Mouse (Mus musculus) layer of hippocampus, adult 2 months (tissue): ENCODE data around the gene Jpt2. TPM values are rescaled to one million over a fixed set of nuclear protein-coding genes. Genes with fewer than 3 reads are reported as not detected.
A peak's percentile ranks its signal among the peaks of the same experiment; 100 is the strongest.

Experiments
- DNase-seq, 2 experiments: peaks; one replicate each; pipeline ENCODE4 v3.0.0; 2022; ENCODE audit warnings: low spot score in 2 of 2
- H3K27ac ChIP-seq: fragments of 200-600 bp; 2 replicates; pipeline ENCODE4 v1.8.1; 2022
- H3K4me3 ChIP-seq: fragments of 200-600 bp; 2 replicates; pipeline ENCODE4 v1.8.1; 2022; ENCODE audit warnings: mild to moderate bottlenecking
- CTCF ChIP-seq: fragments of 200-600 bp; conservative IDR thresholded peaks from 2 replicates; pipeline ENCODE4 v1.8.1; 2022; ENCODE audit warnings: antibody characterized with exemption, mild to moderate bottlenecking, moderate library complexity
- total RNA-seq, 2 experiments: library from RNA; stranded (reverse); gene quantifications; 2 replicates each; pipeline ENCODE4 v1.2.3; 2021

The Jpt2 gene
- total RNA-seq, 2 experiments from 2014 or later = 4.4 to 6.1 TPM

DNA sequence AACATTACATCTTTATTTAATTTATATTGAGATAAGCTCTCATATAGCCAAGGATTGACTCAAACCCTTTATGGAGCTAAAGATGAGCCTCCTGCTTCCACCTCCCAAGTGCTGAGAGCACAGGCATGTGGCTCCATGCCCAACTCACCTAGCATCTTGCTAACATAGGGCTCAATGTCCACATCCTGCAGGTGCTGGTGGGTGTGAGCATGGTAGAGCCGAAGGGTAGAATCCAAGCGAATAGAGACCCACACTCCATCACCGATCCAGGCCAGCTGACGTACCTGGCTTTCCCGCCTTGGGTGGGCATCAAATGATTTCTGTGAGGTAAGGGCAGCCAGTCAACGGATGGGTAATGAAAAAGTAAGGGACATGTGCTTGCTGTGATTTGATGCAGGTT is 60.5 kb downstream of the Jpt2 start:
- Histone ChIP-seq H3K4me3 (no peak overlapping the region), H3K27ac (peak overlapping the region; percentile 65; the same call in 1 of the 2 replicates)
- DNase-seq = no peak
- no peak for TF ChIP-seq CTCF

DNA sequence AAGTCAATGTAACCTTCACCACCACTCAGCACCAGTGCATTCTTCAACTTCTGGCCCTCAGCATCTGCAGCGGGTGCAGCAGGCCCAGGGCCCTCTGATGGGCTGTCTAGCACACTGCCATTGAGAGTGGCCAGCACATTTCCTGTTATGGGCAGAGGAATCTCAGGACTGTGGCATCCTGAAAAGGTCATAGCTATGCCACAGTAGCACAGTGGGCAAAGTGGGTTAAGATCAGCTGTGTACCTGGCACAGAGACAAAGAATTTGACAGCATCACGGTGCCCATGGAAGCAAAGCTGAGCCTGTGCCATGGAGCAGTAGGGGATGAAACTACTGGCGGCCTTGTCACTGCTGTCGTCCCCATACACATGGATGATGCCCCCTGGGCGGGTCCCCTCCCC is 61.3 kb downstream of the Jpt2 start:
- no peak for DNase-seq
- TF ChIP-seq CTCF = no peak
- peak overlapping the region; percentile 65; the same call in 1 of the 2 replicates for H3K27ac ChIP-seq
- no peak overlapping the region for H3K4me3 ChIP-seq

DNA sequence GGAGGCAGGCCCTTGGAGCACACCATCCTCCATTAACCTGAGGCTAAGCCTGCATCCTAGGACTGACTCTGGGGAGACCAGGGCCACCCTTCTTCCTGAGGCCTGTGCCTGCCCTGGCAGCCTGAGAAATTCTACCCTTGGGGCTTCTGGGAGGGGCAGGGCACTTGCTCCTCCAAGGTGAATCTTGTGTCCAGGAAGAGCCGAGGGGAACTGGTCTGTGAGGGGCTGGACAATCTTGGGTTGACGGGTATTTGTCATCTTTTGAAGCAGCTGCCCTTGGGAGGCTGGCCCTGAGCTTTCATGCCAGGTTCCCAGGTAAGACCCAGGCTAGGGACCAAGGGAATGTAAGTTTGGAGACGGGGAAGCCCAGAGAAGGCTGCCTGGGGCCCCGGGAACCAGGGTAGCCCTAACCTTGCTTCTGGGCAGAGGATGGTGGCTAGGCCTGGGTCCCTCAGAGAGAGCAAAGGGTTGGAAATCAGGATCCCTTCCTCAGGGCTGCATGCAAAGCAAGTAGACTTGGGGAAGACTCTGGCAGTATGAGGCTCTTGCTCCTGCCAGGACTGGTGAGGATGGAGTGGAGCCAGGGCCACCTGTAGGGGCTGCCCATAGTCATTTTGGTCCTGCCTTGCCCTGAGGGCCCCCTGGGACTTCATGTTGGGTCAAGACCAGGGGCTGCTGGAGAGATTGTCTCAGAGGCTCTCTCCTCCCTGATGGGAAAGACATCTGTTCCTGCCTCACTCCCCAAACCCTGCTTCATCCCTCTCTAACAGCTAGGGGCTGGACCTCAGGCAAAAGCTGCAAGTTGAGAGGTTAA is 62.2 kb downstream of the Jpt2 start:
- peak overlapping the region; percentile 94; the same call in 1 of the 2 replicates for H3K27ac ChIP-seq

DNA sequence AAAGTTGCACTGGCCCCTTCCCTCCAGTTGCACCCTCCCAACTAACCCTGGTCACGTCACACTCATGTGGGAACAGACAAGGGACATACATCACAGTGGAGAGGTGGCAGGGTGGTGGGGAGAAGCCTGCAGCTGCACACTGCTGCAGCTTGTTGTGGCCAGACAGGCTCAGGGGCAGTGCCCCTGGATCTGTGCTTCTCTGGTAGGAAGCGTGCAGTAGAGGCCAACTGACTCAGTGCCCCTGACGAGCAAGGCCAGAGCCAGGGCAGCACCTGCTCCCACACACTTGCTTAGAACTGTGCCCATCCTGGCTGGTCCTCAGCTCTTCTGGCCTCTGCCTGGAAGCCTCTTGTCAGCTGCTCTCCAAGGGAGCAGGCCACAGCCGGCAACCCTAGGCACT is 62.9 kb downstream of the Jpt2 start:
- Histone ChIP-seq H3K27ac (peak overlapping the region; percentile 94; the same call in 1 of the 2 replicates), H3K4me3 (peak overlapping the region; percentile 96; the same call in 1 of the 2 replicates)
- DNase-seq = no peak
- TF ChIP-seq CTCF = no peak

More for the DNA sequence above, 62.2 kb downstream of the Jpt2 start:
- TF ChIP-seq CTCF = no peak
- no peak overlapping the region for H3K4me3 ChIP-seq
- DNase-seq = no peak

DNA sequence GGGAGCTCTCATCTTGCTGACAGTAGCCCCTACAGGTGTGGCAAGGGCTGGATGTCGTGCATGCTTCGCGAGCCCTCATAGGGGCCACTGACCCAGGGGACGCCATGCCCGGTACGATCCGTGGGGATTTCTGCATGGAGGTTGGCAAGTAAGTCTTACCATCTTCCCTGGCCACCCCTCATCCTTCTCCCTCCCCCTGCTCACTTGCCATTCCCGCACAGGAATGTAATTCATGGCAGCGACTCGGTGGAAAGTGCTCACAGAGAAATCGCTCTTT is 63.6 kb downstream of the Jpt2 start:
- DNase-seq = no peak
- no peak for TF ChIP-seq CTCF

DNA sequence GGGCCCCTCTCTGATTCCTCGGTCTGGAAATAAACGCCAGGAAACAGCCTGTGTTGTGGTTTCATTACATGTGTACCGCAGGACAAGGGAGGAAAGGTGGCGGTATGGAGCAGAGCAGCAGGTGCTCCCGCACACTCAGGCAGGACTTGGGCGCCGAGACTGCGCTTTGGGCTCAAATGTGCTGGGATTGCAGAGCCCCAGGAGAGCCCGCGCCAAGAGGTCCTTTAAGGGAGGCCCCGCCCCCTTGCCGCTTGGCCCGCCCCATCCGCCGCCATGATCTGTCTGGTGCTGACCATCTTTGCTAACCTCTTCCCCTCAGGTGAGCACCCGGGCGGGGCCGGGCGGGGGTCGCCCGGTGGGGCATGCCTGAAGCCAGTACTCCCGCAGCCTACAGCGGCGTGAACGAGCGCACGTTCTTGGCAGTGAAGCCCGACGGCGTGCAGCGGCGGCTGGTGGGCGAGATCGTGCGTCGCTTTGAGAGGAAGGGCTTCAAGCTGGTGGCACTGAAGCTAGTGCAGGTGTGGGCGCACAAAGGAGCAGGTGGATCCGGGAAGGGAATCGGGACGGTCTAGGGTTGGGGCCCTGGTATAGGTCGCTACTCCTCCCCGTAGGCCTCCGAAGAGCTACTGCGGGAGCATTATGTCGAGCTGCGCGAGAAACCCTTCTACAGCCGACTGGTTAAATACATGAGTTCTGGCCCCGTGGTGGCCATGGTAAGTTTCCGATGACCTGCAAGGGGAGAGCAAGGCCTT is 64.1 kb downstream of the Jpt2 start, which contains the start of gene Nme3:
Nme3 (plus strand) TSS at position 260 of the 752 bp plus-strand sequence.
- peak; percentile 35 for TF ChIP-seq CTCF

More for the DNA sequence above, 63.6 kb downstream of the Jpt2 start:
- peak overlapping the region; percentile 94 for H3K27ac ChIP-seq
- peak overlapping the region; percentile 96 for H3K4me3 ChIP-seq

DNA sequence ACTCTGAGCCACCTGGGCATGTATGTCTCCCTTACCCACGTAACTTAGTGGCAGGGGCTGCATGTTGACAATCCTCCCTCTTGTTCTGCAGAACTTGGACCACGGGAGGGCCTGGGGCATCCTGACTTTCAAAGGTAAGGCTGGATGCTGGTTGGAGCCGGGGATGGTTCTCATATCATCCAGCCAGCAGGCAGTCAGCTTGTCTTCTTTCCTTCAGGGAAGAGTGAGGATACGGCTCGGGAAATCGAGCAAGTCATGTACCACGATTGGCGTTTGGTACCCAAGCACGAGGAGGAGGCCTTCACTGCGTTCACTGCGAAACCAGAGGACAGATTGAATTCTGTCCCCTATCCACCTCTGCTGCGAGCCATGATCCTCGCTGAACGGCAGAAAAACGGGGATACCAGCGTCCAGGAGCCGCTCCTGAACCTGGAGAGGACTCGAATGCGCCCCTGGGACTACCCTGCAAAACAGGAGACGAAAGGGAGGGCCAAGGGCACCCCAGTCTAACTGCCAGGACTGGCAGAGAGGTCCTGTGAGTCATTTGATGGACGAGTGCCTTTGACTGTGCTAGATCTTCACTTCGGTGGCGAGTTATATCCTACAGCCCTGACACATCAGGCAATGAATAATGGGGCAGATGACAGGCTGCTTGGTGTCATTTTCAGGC is 64.8 kb downstream of the Jpt2 start:
- Histone ChIP-seq H3K4me3 (peak overlapping the region; percentile 96), H3K27ac (peak overlapping the region; percentile 94)
- no peak for DNase-seq
- no peak for TF ChIP-seq CTCF

More for the DNA sequence above, 64.1 kb downstream of the Jpt2 start, which contains the start of gene Nme3:
- peak within 1 kb of the TSS; percentile 96 for H3K4me3 ChIP-seq
- H3K27ac ChIP-seq = peak within 1 kb of the TSS; percentile 94
- peak; percentile 60 to 72 for DNase-seq

DNA sequence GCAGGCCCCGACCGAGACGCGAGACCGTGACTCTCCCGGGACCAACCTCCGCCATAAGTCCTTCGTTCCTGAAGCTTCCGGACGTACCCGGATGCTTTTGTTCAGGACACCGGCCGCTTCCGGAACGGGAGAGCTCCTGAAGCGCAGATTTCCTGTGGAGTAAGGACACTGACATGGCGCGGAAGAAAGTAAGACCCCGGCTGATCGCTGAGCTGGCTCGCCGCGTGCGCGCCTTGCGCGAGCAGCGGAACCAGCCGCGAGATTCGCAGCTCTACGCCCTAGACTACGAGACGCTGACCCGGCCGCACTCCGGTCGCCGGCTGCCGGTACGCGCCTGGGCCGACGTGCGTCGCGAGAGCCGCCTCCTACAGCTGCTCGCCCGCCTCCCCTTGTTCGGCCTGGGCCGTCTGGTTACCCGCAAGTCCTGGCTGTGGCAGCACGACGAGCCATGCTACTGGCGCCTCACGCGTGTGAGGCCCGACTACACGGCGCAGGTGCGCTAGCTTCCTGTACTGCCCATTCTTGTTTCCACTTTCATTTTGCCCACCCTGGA is 65.4 kb downstream of the Jpt2 start, which contains the start of the genes Eme2 and Mrps34:
Eme2 (minus strand) TSS at position 93 of the 553 bp plus-strand sequence.
Mrps34 (plus strand) TSS at position 122 of the 553 bp plus-strand sequence.
- Histone ChIP-seq H3K4me3 (peak within 1 kb of the TSS; percentile 96), H3K27ac (peak within 1 kb of the TSS; percentile 94)
- TF ChIP-seq CTCF = no peak
- peak; percentile 81 to 87 for DNase-seq

DNA sequence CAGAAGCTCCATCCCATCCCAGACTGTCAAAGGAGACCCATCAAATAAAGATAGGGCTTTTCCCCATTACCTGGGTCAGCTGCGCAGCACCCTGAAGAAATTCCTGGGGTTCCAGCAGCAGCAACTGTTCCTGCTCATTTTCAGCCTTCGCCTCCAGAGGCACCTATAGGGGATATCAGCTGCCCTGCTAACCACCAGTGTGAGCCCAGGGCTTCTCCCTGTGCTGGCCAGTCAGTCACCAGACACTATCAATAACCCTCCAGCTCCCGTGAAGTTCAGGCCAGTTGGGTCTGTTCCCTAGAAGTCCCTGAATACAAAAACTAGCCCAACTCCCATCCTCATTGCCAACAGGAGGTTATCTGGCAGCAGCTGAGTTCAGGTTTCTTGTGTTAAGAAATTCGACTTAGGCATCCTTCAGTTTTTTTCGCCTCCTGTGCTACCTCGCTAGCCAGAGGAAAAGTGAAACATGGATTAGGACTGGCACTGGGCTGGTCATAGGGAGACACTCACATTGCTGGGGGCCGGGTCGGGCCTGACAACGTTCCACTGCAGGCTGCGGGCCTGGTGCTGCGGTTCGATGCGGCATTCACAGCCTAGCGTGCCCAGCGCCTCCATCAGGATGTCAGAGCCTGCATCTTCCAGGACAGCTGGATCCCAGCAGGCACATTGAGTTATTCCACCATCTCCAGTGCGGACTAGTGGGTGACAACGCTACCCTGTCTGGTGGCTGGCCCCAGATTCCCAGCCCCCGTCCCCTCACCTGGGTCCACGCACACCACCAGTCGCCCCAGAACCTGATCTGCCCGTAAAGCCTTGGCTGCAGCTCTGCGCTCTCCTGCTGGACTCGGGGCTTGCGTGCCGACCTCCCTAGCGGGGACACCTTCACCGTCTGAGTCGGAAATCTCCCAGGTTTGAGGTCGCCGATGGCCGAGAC is 66.2 kb downstream of the Jpt2 start:
- peak overlapping the region; percentile 96 for H3K4me3 ChIP-seq
- peak overlapping the region; percentile 94 for H3K27ac ChIP-seq
- TF ChIP-seq CTCF = no peak
- no peak for DNase-seq

DNA sequence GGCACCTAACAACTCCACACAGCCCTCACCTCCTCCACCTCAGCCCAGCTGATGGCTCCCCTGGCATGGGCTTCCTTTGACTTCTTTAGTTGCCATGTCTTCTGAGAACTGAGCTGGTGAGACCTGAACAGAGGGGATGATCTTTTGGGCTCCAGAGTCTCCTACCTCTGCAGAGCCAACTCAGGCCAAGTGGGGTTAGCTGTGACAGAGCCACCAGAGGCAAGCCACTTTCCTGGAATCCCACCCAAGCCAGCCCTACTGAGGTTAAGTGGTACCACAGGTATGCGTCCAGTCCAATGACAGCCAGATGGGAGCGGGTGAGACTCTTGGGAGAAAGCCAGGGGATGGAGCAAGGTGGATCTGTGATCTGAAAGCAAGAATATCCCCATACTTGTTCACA is 67.2 kb downstream of the Jpt2 start:
- no peak for TF ChIP-seq CTCF
- no peak overlapping the region for H3K27ac ChIP-seq
- DNase-seq = no peak
- H3K4me3 ChIP-seq = no peak overlapping the region

DNA sequence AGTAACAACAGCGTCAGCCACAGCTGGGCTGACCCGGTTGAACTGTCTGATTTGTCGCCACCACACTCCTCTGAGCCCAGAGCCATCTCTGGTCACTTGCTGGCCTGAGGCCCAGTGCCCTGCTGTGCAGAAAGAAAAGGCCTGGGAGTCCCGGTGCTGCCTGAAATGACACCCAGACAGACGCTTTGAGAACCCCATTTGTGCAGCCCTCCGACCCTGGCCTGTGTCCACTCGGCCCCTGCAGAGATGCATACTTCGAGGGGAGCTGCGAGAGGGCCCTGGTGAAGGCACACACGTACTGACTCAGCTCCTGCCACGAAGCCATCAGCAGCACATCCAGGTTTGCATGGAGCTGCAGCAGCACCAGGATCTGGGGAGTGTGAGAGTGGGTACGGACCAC is 67.7 kb downstream of the Jpt2 start:
- no peak overlapping the region for H3K4me3 ChIP-seq
- no peak overlapping the region for H3K27ac ChIP-seq
- TF ChIP-seq CTCF = no peak
- no peak for DNase-seq
